Mouse (Mus musculus) CD4-positive, CD25-positive, alpha-beta regulatory T cell, adult 2 months (primary cell): ENCODE measurements at regions not wholly inside any gene's neighbourhood (a gene's known extent, or its start where the extent isn't known, plus 50 kb on each side); places are given as distances from the start of the nearest gene placed in this dataset.
"Not testable (repeated sequence)": the region's sequence is repeated elsewhere in the genome, so short reads cannot be mapped to it uniquely, and the experiment has no call there.

Experiments
- DNase-seq: peaks from one replicate; pipeline ENCODE4 v3.0.0-alpha.2; 2012; ENCODE audit warnings: low read depth, low spot score

DNA sequence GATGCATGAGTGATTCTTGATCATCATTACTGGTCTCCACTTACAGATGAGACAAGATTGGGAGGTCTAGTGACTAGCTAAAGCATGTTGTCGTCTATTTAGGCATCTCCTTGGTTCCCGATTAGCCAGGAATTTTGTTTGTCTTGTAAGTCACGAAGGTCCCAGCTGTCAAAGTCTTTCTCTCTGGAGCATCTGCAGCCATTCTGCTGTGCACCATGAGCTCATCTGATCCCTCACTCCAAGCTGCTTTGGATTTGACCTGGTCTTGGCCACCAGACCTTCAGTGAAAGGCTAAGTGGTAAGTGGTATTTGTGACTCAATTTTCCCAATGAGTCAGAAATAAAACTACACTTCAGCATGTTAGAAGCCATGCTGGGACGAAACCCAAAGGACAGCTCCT lies 53.3 kb upstream of the Creb5 start:
- no peak for DNase-seq

DNA sequence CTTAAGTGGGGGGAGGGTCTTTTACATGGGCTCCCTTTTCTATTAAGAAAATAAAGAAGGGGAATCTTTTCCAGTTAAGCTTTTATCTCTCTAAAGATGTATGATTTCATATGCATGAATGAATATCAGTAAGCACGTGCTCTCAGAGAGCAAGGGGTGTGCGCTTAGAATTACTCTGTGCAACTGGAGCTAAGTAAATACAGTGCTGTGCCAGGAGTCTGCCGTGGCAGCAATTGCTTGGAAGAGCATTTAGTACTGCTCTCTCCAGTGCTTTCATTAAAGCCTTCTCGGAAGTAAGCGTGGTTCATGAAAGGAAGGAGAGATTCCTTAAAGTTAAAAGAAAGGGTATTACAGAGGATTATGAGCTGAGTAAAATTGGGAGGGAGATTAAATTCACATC lies 54.5 kb upstream of the Creb5 start:
- no peak for DNase-seq

DNA sequence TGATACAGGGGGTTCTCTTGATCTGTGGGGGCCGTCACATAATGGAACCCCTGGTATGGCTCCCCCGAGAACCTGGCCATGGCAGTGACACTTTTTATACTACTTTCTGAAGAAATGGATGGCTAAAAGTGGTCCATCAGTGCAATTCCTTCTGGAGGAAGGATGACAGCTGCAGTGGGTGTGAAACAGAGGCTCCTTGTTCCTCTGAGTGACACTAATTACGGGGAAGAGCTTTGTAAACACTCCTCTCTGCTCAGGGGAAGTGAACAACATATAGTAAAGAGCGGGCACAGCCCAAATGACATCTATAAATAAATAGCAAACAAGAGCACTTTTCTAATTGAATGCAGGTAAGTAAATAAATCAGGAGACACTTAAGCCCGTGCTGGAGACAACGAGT lies 57.7 kb upstream of the Creb5 start:
- DNase-seq: no peak

DNA sequence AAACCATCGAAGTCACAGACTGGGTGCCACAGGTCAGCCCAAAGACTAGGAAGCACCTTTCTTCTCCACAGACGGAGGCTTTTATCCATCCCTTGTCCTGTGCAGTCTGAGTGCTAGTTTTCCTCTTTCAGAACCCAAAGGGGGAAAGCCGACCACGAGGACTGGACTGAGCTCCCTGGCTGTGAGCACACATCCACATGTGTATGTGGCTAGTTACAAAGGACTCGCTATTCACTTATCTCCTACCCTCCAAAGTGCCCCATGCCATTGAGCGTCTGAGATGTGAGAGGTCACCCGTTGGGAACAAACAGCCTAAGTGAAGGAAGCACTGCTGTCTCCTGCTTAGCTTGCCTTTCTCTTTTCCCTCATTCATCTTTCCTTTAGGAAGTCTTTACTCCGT lies 65.0 kb upstream of the Creb5 start:
- no peak for DNase-seq

DNA sequence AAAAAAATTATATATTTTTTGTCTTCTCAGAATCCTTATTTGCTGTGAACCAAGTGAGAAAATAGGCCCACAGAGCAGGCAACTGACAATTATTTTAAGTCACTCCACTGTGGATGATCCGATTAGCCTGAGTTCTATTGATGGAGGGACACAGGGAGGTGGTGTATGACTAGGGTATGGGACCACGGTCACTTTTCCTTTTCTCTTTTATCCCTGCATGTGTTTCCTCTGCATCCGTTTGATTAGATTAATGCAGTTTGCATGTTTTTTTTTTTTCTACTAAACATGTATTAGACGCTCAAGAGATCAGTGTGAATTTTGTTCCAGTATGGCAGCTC lies 65.4 kb upstream of the Creb5 start:
- DNase-seq: no peak

DNA sequence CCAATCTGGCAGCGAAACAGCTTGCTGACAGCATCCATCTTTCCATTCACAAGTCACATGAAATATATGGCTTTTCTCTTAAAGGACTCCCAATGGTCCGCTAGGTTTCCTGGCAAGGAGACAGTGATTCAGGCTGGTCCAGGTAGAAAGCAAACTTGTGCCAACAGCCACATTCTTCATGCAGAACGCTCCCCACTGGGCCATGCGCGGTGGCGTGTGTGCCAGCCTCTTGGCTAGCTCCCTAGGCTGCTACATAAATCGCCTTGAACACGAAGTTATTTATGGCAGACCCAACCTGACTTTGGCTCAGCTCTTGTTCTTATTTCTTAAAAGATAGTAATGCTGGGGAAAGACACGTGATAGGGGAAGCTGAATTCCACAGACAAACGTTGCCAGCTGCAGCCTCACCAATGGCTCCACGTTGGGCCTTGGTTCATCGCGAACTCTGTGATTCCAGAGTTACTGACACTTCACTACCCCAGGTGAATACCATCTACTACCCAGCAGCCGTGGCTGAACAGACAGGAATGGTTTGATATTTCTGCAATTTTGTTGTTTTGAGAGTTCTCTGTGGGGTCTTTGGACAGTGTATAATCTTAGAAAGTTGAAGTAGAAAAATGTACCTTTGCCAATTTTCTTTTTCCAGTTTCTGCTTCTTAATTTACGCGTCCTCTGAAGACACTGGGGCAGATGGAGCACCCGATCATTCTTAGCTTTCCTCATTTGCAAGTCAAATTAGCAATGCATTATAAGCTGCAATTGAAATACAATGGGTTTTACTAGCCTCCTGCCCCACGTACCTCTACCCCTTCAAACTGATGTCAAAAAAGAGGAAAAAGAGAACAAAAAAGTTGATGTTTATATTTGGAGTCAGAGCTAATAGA lies 66.0 kb upstream of the Creb5 start:
- DNase-seq: no peak

DNA sequence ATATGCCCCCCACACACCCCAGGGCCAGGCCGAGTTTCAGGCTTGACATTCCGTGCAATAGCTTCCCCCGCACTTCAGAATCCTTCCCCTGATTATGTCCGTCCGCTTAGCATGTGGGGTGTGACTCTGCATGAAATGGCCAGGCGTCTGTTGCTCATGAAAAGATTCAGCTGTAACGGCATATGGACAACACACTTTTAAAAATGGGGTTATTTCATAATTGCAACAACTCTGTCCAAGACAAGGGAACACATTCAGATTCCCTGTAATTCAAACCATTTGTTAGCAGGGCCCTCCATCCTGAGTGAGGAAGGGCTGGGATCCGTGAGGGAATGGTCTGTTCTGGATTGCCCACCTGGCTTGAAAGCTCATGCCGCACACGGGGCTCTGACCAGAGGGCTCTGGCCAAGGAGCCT lies 68.2 kb upstream of the Creb5 start:
- no peak for DNase-seq

GRCm38 (mm10) chr6:53217234-53218015 lies 69.6 kb upstream of the Creb5 start:
- DNase-seq: no peak

- DNase-seq: no peak
Observed at GRCm38 (mm10) chr6:53216715-53217114, 70.4 kb upstream of the Creb5 start.

- no peak for DNase-seq
Observed at GRCm38 (mm10) chr6:53211420-53211819, 75.7 kb upstream of the Creb5 start.

- no peak for DNase-seq
Observed at GRCm38 (mm10) chr6:53209398-53209797, 77.7 kb upstream of the Creb5 start.

DNA sequence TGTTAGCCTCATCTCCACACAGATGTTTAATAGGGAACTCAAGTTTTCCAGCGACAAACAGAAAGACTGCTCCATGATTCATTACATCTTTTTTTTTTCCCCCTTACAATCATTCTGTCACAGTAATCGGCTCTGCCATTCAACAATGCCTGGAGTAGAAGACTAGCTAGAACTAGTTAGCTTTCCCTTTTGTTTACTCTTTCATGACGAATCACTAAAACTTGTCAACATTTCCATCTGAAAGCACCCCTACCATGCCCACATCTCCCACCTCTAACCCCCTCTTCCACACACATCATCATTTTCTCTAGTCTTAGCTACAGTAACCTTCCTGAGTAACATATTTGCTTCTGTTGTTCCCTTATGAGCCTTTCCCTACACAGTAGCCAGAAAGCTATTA lies 78.6 kb upstream of the Creb5 start:
- DNase-seq: no peak

GRCm38 (mm10) chr6:53207781-53208180 lies 79.3 kb upstream of the Creb5 start:
- DNase-seq: no peak

- DNase-seq: no peak
Observed at GRCm38 (mm10) chr6:53207361-53207760, 79.7 kb upstream of the Creb5 start.

DNA sequence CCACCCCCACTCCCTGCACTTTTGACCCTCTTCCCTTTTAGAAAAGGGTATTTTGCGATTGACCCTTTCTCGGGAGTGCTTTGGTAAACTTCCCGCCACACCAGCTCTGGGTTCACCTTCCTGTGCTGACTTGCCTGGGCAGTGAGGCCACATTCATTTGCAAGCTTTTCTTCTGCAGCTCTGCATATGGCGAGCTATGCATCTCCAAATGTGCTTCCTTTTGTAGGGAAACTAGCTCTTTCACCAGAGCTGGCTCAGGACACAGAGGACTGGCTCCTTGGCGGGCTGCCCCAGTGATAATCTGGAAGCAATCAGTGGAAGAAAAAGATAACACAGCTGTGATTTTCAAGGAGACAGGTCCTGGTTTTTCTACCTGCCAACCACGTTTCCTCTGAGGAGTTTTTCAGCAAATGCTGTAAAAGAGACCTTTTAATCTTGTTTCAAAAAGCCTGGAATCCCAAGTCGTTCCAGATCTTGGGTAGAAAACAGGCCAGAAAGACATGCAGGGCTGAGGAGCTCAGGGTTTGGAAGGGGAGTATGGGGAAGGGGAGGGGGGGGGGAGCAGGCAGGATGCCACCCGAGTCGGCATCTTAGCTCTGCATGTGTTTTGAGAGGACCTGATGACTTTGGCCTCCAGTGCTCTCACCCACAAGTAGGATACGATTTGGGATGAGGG lies 85.7 kb upstream of the Creb5 start:
- no peak for DNase-seq

DNA sequence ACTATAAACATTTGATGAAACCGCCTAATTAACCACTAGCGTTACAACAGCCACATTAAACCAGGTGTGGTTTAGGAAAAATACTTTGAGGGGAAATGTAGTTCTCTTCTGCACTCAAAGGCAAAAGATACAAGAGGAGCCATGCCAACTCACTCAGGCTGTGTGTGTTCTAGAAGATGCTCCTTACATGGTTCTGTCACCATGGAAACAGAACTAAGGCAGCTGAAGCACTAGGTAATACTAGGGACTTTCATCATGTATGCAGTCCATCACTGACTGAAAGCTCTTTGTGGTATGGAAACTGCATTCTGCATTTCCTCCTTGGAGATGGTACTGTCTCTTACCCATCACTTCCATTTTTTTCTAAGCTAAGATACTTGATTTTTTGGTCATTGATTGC lies 87.6 kb upstream of the Creb5 start:
- DNase-seq: no peak

DNA sequence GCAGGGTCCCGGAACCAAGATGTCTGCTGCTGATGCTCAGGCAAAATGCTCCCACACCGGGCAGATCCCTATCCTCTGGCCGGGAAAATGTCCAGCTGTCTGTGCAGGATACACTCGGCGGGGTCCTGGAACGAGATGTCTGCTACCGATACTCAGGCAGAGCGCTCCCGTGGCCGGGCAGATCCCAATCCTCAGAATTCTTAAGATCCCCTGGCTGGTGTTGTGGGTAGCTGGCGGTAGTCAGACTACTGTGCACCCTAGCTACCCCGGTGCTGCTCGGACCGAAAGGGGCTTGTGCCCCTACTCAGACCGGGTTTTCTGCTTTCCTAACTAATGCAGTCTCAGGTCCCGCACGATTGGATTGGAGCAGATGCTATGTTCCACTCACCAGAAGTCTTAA lies 104.9 kb upstream of the Creb5 start:
- DNase-seq: not testable (repeated sequence)

- DNase-seq: no peak
Observed at GRCm38 (mm10) chr6:53164423-53164841, 96.0 kb upstream of the Jazf1 start.

GRCm38 (mm10) chr6:53163091-53163490 lies 94.7 kb upstream of the Jazf1 start:
- no peak for DNase-seq

- DNase-seq: no peak
Observed at GRCm38 (mm10) chr6:53161627-53162026, 93.2 kb upstream of the Jazf1 start.

- no peak for DNase-seq
Observed at GRCm38 (mm10) chr6:53154621-53155020, 86.2 kb upstream of the Jazf1 start.

DNA sequence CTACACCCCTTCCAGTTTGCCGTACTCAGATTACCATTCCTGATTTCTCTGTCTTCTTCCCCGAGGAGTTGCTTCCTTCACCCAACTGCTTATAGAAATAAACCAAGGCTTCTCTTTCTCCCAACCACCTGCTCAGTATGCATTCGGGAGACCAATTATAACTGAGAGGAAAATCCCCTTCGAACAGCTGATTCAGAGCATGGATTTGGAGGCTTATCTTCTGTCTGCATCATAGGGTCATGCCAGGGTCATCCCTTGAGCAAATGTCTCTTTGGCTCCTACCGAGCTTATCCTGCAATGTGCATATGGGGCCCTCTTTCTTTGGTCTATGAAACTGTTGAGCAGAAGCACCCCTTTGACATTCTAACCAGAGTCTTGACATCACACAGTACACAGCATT lies 79.0 kb upstream of the Jazf1 start:
- DNase-seq: no peak
